Mouse (Mus musculus) cortical plate, adult 2 months (tissue): ENCODE results near the gene Amz2.

ENCODE experiments used
- CTCF ChIP-seq: fragments of 200-500 bp; IDR thresholded peaks from 2 replicates; pipeline ENCODE4 v1.5.1; 2011; ENCODE audit warnings: mild to moderate bottlenecking, control low read depth, low read length; ENCODE audit not compliant: insufficient read depth; ENCODE audit errors: extremely low read depth
- POLR2A ChIP-seq: fragments of 200-500 bp; IDR thresholded peaks from 2 replicates; pipeline ENCODE4 v1.6.1; 2011; ENCODE audit warnings: mild to moderate bottlenecking, low read length, control low read depth; ENCODE audit not compliant: insufficient read depth; ENCODE audit errors: extremely low read depth

DNA sequence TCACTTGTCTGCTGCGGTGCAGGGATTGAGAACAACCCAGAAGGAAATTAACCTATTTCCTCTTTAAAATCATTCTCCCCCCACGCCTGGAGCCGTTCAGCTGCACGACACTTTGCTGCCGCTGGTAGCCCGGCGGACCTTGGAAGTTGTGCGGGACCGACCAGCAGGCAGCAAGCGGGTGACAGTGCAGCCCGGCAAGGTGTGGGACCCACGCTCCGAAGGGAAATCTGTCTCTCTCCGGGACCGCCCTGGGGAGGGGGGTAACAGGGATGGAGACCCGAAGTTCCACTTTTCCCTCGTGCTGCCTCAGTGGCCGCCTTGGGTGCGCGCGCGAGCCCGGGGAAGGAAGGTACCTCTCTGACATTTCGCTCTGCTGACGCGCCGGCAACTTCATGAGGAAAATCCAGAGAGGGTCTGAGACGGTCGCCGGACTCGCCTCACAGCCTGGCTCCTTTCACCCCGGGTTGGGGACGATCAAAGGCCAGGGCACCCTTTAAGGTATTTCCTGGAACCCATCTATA, 46.5 kb downstream of the Amz2 start:
- TF ChIP-seq CTCF (no peak), POLR2A (no peak)
